Mouse (Mus musculus): ENCODE data around the gene Gm12185. TPM values are rescaled to one million over a fixed set of nuclear protein-coding genes. Genes with fewer than 3 reads are reported as not detected.
"Not testable (repeated sequence)": the region's sequence is repeated elsewhere in the genome, so short reads cannot be mapped to it uniquely, and the experiment has no call there.

Gm12185 gene
- not detected for total RNA-seq (2021)
- long read RNA-seq = 0 reads

GRCm38 (mm10) chr11:48991740-48992520, at the start of gene Gm12185:
Gene Gm12185, minus strand, starts transcription at chr11:48992226.
- not testable (repeated sequence) for DNase-seq (ENCODE audit: low spot score in 2 of 2)

- not testable (repeated sequence) for DNase-seq (ENCODE audit: low spot score in 2 of 2)
Measured at GRCm38 (mm10) chr11:49012074-49012473, 20.0 kb upstream of the Gm12185 start.

GRCm38 (mm10) chr11:49006785-49007184, 14.8 kb upstream of the Gm12185 start:
- DNase-seq (ENCODE audit: low spot score in 2 of 2) = not testable (repeated sequence)

- not testable (repeated sequence) for DNase-seq (ENCODE audit: low spot score in 2 of 2)
Measured at GRCm38 (mm10) chr11:49006317-49006716, 14.3 kb upstream of the Gm12185 start.

GRCm38 (mm10) chr11:49000411-49000810, 8.4 kb upstream of the Gm12185 start:
- not testable (repeated sequence) for DNase-seq (ENCODE audit: low spot score in 2 of 2)

GRCm38 (mm10) chr11:48994018-48994417, 2.0 kb upstream of the Gm12185 start, which contains the start of gene Tgtp1:
Gene Tgtp1, minus strand, starts transcription at chr11:48994172.
- DNase-seq (ENCODE audit: low spot score in 2 of 2) = not testable (repeated sequence)

- DNase-seq (ENCODE audit: low spot score in 2 of 2) = not testable (repeated sequence)
Measured at GRCm38 (mm10) chr11:48993296-48993695, 1.3 kb upstream of the Gm12185 start.

- not testable (repeated sequence) for DNase-seq (ENCODE audit: low spot score in 2 of 2)
Measured at GRCm38 (mm10) chr11:48989981-48990380, 2.0 kb downstream of the Gm12185 start.

GRCm38 (mm10) chr11:48988219-48988618, 3.8 kb downstream of the Gm12185 start:
- DNase-seq (ENCODE audit: low spot score in 2 of 2) = not testable (repeated sequence)

- DNase-seq (ENCODE audit: low spot score in 2 of 2) = not testable (repeated sequence)
Measured at GRCm38 (mm10) chr11:48982848-48983247, 9.2 kb downstream of the Gm12185 start.

- DNase-seq (ENCODE audit: low spot score in 2 of 2) = not testable (repeated sequence)
Measured at GRCm38 (mm10) chr11:48980052-48980451, 12.0 kb downstream of the Gm12185 start.

- DNase-seq (ENCODE audit: low spot score in 2 of 2) = not testable (repeated sequence)
Measured at GRCm38 (mm10) chr11:48979251-48979650, 12.8 kb downstream of the Gm12185 start, which contains the start of gene 9930111J21Rik1. Gene 9930111J21Rik1, minus strand, starts transcription at chr11:48979398.

GRCm38 (mm10) chr11:48978240-48978939, 13.6 kb downstream of the Gm12185 start, which contains the start of gene Olfr56:
Gene Olfr56, plus strand, starts transcription at chr11:48978889.
- not testable (repeated sequence) for DNase-seq (ENCODE audit: low spot score in 2 of 2)

- not testable (repeated sequence) for DNase-seq (ENCODE audit: low spot score in 2 of 2)
Measured at GRCm38 (mm10) chr11:48974686-48975085, 17.3 kb downstream of the Gm12185 start.

- DNase-seq (ENCODE audit: low spot score in 2 of 2) = not testable (repeated sequence)
Measured at GRCm38 (mm10) chr11:48946090-48946489, 45.9 kb downstream of the Gm12185 start, which contains the start of gene Psme2b. Gene Psme2b, minus strand, starts transcription at chr11:48946190.

- DNase-seq (ENCODE audit: low spot score in 2 of 2) = not testable (repeated sequence)
Measured at GRCm38 (mm10) chr11:48939286-48939685, 52.7 kb downstream of the Gm12185 start.

- not testable (repeated sequence) for DNase-seq (ENCODE audit: low spot score in 2 of 2)
Measured at GRCm38 (mm10) chr11:48935291-48935690, 56.7 kb downstream of the Gm12185 start.

- not testable (repeated sequence) for DNase-seq (ENCODE audit: low spot score in 2 of 2)
Measured at GRCm38 (mm10) chr11:48933923-48934322, 58.1 kb downstream of the Gm12185 start.

GRCm38 (mm10) chr11:48933422-48933821, 58.6 kb downstream of the Gm12185 start:
- not testable (repeated sequence) for DNase-seq (ENCODE audit: low spot score in 2 of 2)

- DNase-seq (ENCODE audit: low spot score in 2 of 2) = not testable (repeated sequence)
Measured at GRCm38 (mm10) chr11:48928068-48928467, 64.0 kb downstream of the Gm12185 start.

GRCm38 (mm10) chr11:48926437-48926836, 65.6 kb downstream of the Gm12185 start:
- DNase-seq (ENCODE audit: low spot score in 2 of 2) = not testable (repeated sequence)

- DNase-seq (ENCODE audit: low spot score in 2 of 2) = not testable (repeated sequence)
Measured at GRCm38 (mm10) chr11:48923818-48924217, 68.2 kb downstream of the Gm12185 start.
